Mouse (Mus musculus) macrophage (primary cell): ENCODE results near the gene Ms4a6b. TPM values are rescaled to one million over a fixed set of nuclear protein-coding genes. Genes with fewer than 3 reads are reported as not detected.
A peak's percentile ranks its signal among the peaks of the same experiment; 100 is the strongest.
"Not testable (repeated sequence)": the region's sequence is repeated elsewhere in the genome, so short reads cannot be mapped to it uniquely, and the experiment has no call there.

Source experiments
- H3K27ac ChIP-seq: fragments of 350-480 bp; formaldehyde crosslinking; 2 replicates; pipeline ENCODE4 v1.9.0; 2021
- H3K36me3 ChIP-seq: fragments of 350-480 bp; formaldehyde crosslinking; 2 replicates; pipeline ENCODE4 v1.9.0; 2021; ENCODE audit errors: inconsistent target
- H3K4me3 ChIP-seq: fragments of 350-480 bp; formaldehyde crosslinking; 2 replicates; pipeline ENCODE4 v1.9.0; 2021; ENCODE audit errors: inconsistent target
- H3K79me2 ChIP-seq: fragments of 350-480 bp; formaldehyde crosslinking; 2 replicates; pipeline ENCODE4 v1.9.0; 2021; ENCODE audit errors: inconsistent target
- WGBS: methylation state at CpG from one replicate; pipeline ENCODE4 v1.1.7; 2026; ENCODE audit warnings: inconsistent platforms; ENCODE audit not compliant: missing documents; 5-methylcytosine and 5-hydroxymethylcytosine counted together
- polyA plus RNA-seq: library from polyadenylated mRNA; stranded (reverse); fragments of 250-400 nt; gene quantifications from 3 replicates; pipeline ENCODE4 v1.2.4, GENCODE M21; 2018; ENCODE audit warnings: inconsistent platforms
- total RNA-seq, 78 experiments: library from RNA; depleted of rRNA; stranded (reverse); fragments of 250-400 nt; gene quantifications; 1 replicate in 9 of 78; 2 replicates in 24 of 78; 3 replicates in 43 of 78; 4 replicates in 2 of 78; pipeline ENCODE4 v1.2.4; 2018; ENCODE audit warnings: inconsistent platforms in 56 of 78

Ms4a6b gene
- 100 to 1,000 TPM in 20 of 26 experiments, 10 to 100 TPM in 6; 18.4 to 667 (median 279) TPM for total RNA-seq (2018; cell fraction: chromatin; rRNA removed)
- total RNA-seq (2018; cell fraction: cytosol; rRNA removed), result 100 to 1,000 TPM; 132 to 513 (median 319) TPM
- total RNA-seq (2018; cell fraction: nucleus; rRNA removed), result 100 to 1,000 TPM in 23 of 26 experiments, 10 to 100 TPM in 3; 56.3 to 614 (median 322) TPM
- polyA plus RNA-seq, result 182 to 404 TPM (median 188 TPM) in 3 replicates

- Histone ChIP-seq H3K27ac (peak within 1 kb of the TSS; percentile 92), H3K79me2 (peaks cover 46% of the 10 kb centered on the region), H3K4me3 (no peak within 1 kb of the TSS), H3K36me3 (peaks cover 7% of the 10 kb centered on the region; the same call in 1 of the 2 replicates)
These were observed at the start of gene Ms4a6b for GRCm38 (mm10) chr19:11516246-11516645. Ms4a6b (plus strand) TSS chr19:11516512.

GRCm38 (mm10) chr19:11468361-11468760 lies 48.0 kb upstream of the Ms4a6b start:
- H3K36me3 ChIP-seq, H3K4me3 ChIP-seq: not testable (repeated sequence)
- WGBS, result 13% methylated on average over 1 of the region's 1 CpGs
- Histone ChIP-seq H3K79me2 (peaks cover 49% of the 10 kb centered on the region), H3K27ac (peak overlapping the region; percentile 96)

GRCm38 (mm10) chr19:11469215-11469614 lies 47.1 kb upstream of the Ms4a6b start, which contains the start of gene Ms4a6c:
Ms4a6c (plus strand) TSS chr19:11469366.
- Histone ChIP-seq H3K27ac (peak within 1 kb of the TSS; percentile 96), H3K4me3 (peak within 1 kb of the TSS; percentile 62), H3K79me2 (peaks cover 49% of the 10 kb centered on the region)
- 2% methylated on average over 4 of the region's 4 CpGs for WGBS
- not testable (repeated sequence) for H3K36me3 ChIP-seq

GRCm38 (mm10) chr19:11479714-11480113 lies 36.6 kb upstream of the Ms4a6b start:
- H3K79me2 ChIP-seq, result peaks cover 12% of the 10 kb centered on the region; the same call in 1 of the 2 replicates
- H3K27ac ChIP-seq, result no peak overlapping the region
- H3K4me3 ChIP-seq, result no peak overlapping the region
- H3K36me3 ChIP-seq, result peaks cover 57% of the 10 kb centered on the region
- 96% methylated on average over 2 of the region's 2 CpGs for WGBS

- H3K4me3 ChIP-seq, result no peak overlapping the region
- WGBS, result 96% methylated on average over 2 of the region's 2 CpGs
- no peak overlapping the region for H3K27ac ChIP-seq
- H3K36me3 ChIP-seq, result peaks cover 31% of the 10 kb centered on the region
- H3K79me2 ChIP-seq, result no peaks in the 10 kb centered on the region
These were observed 33.6 kb upstream of the Ms4a6b start for GRCm38 (mm10) chr19:11482684-11483083.

- no peak overlapping the region for H3K27ac ChIP-seq
- no peak overlapping the region for H3K4me3 ChIP-seq
- peaks cover 31% of the 10 kb centered on the region for H3K36me3 ChIP-seq
- WGBS, result 73% methylated on average over 4 of the region's 4 CpGs
- no peaks in the 10 kb centered on the region for H3K79me2 ChIP-seq
These were observed 32.4 kb upstream of the Ms4a6b start for GRCm38 (mm10) chr19:11483941-11484340.

- 43% methylated on average over 3 of the region's 3 CpGs for WGBS
- Histone ChIP-seq H3K79me2 (no peaks in the 10 kb centered on the region), H3K36me3 (peaks cover 31% of the 10 kb centered on the region), H3K4me3 (no peak overlapping the region), H3K27ac (no peak overlapping the region)
These were observed 31.9 kb upstream of the Ms4a6b start for GRCm38 (mm10) chr19:11484388-11484787.

GRCm38 (mm10) chr19:11485266-11485665 lies 31.0 kb upstream of the Ms4a6b start:
- H3K36me3 ChIP-seq, result peaks cover 23% of the 10 kb centered on the region
- H3K79me2 ChIP-seq, result no peaks in the 10 kb centered on the region
- 45% methylated on average over 2 of the region's 3 CpGs for WGBS
- H3K27ac ChIP-seq, result no peak overlapping the region
- H3K4me3 ChIP-seq, result no peak overlapping the region

- 76% methylated on average over 2 of the region's 2 CpGs for WGBS
- Histone ChIP-seq H3K79me2 (no peaks in the 10 kb centered on the region), H3K36me3 (peaks cover 19% of the 10 kb centered on the region), H3K27ac (no peak within 1 kb of the TSS), H3K4me3 (no peak within 1 kb of the TSS)
These were observed 30.6 kb upstream of the Ms4a6b start, which contains the start of gene Gm8369 for GRCm38 (mm10) chr19:11485746-11486145. Gm8369 (plus strand) TSS chr19:11485938.

- H3K27ac ChIP-seq, result no peak overlapping the region
- H3K4me3 ChIP-seq, result no peak overlapping the region
- H3K79me2 ChIP-seq, result no peaks in the 10 kb centered on the region
- 81% methylated on average over 1 of the region's 1 CpGs for WGBS
- H3K36me3 ChIP-seq, result peaks cover 12% of the 10 kb centered on the region; the same call in 1 of the 2 replicates
These were observed 29.7 kb upstream of the Ms4a6b start for GRCm38 (mm10) chr19:11486599-11486998.

GRCm38 (mm10) chr19:11491406-11492189 lies 24.7 kb upstream of the Ms4a6b start:
- H3K79me2 ChIP-seq, result no peaks in the 10 kb centered on the region
- H3K36me3 ChIP-seq, result no peaks in the 10 kb centered on the region
- no peak overlapping the region for H3K4me3 ChIP-seq
- 93% methylated on average over 4 of the region's 4 CpGs for WGBS
- no peak overlapping the region for H3K27ac ChIP-seq

- no peak overlapping the region for H3K27ac ChIP-seq
- no peaks in the 10 kb centered on the region for H3K79me2 ChIP-seq
- 89% methylated on average over 1 of the region's 1 CpGs for WGBS
- H3K4me3 ChIP-seq, result no peak overlapping the region
- no peaks in the 10 kb centered on the region for H3K36me3 ChIP-seq
These were observed 23.6 kb upstream of the Ms4a6b start for GRCm38 (mm10) chr19:11492671-11493070.

- no peak overlapping the region for H3K4me3 ChIP-seq
- WGBS, result 96% methylated on average over 3 of the region's 3 CpGs
- H3K36me3 ChIP-seq, result no peaks in the 10 kb centered on the region
- peak overlapping the region; percentile 1; the same call in 1 of the 2 replicates for H3K27ac ChIP-seq
- H3K79me2 ChIP-seq, result no peaks in the 10 kb centered on the region
These were observed 21.8 kb upstream of the Ms4a6b start for GRCm38 (mm10) chr19:11494519-11494918.

- no peaks in the 10 kb centered on the region for H3K79me2 ChIP-seq
- no peaks in the 10 kb centered on the region for H3K36me3 ChIP-seq
- H3K4me3 ChIP-seq, result no peak overlapping the region
- no peak overlapping the region for H3K27ac ChIP-seq
- 100% methylated on average over 6 of the region's 6 CpGs for WGBS
These were observed 20.0 kb upstream of the Ms4a6b start for GRCm38 (mm10) chr19:11496361-11496760.

- not testable (repeated sequence) for H3K79me2 ChIP-seq, H3K36me3 ChIP-seq, H3K4me3 ChIP-seq
- 0% methylated on average over 1 of the region's 1 CpGs for WGBS
- peak overlapping the region; percentile 39 for H3K27ac ChIP-seq
These were observed 19.0 kb upstream of the Ms4a6b start for GRCm38 (mm10) chr19:11497300-11497699.
